Mouse (Mus musculus) left cerebral cortex, adult 8-10 months (tissue): Measurements from ENCODE around the gene Gm43552. TPM values are rescaled to one million over a fixed set of nuclear protein-coding genes. Genes with fewer than 3 reads are reported as not detected.
A peak's percentile ranks its signal among the peaks of the same experiment; 100 is the strongest.
"Not testable (repeated sequence)": the region's sequence is repeated elsewhere in the genome, so short reads cannot be mapped to it uniquely, and the experiment has no call there.

Experiments used
- DNase-seq, 2 experiments: peaks; one replicate each; pipeline ENCODE4 v3.0.0; 2022; ENCODE audit warnings: low spot score in 2 of 2
- total RNA-seq, 4 experiments: library from RNA; stranded (reverse); gene quantifications; 2 replicates each; pipeline ENCODE4 v1.2.4; 2022

Gene Gm43552
- total RNA-seq, 4 experiments from 2014 or later: 4.7 TPM; not detected in 3

GRCm38 (mm10) chr5:65491767-65492715 lies 592 bp downstream of the Gm43552 start:
- DNase-seq: peak; percentile 48 to 50

DNA sequence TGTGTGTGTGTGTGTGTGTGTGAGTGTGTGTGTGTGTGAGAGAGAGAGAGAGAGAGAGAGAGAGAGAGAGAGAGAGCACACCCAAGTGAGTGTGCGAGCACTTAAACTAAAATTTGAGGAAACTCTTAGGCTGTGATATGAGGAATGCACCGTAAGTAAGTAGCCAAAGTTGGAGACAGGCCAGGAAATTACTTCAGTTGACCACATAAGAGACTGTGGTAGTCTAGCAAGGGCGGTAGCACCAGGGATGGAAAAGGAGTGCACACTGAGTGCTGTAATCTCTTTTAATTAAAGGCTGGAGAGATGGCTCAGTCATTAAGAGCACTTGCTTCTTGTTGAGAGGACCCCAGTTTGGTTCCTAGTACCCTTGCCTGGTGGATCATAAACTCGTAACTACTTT lies 2.8 kb downstream of the Gm43552 start:
- no peak for DNase-seq

DNA sequence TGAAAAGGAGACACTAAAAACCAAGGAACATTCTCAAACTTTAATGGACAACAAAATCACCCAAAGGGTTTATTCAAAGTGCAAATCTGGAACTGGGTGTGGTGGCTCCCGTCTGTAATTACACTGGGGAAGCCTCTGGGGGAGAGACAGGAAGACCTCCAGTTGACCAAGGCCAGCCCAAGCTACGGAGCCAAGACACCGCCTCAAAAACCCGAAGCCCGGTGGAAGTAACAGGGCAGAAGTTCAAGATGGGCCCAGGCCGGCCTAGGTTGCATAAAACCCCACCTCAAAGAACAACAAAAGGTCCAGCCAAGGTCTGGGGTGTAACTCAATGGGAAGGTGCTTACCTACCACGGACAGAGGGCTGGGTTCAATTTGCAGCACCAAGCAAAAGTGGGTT lies 3.9 kb downstream of the Gm43552 start:
- DNase-seq: no peak

- no peak for DNase-seq
Measured at GRCm38 (mm10) chr5:65487381-65487780, 5.3 kb downstream of the Gm43552 start.

DNA sequence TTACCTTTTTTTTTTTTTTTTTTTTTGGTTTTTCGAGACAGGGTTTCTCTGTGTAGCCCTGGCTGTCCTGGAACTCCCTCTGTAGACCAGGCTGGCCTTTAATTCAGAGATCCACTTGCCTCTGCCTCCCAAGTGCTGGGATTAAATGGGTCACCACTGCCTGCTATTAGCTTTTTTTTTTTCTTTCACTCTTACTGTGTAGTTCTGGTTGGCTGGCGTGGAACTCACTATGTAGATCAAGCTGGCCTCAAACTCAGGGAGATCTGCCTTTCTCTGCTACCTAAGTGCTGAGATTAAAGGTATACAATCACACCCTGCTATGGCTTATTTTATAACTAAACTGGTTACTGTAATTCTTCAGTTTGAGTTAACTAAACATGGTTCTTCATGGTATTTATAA lies 6.1 kb downstream of the Gm43552 start:
- DNase-seq: no peak

- no peak for DNase-seq
Measured at GRCm38 (mm10) chr5:65482996-65483395, 9.6 kb downstream of the Gm43552 start.

DNA sequence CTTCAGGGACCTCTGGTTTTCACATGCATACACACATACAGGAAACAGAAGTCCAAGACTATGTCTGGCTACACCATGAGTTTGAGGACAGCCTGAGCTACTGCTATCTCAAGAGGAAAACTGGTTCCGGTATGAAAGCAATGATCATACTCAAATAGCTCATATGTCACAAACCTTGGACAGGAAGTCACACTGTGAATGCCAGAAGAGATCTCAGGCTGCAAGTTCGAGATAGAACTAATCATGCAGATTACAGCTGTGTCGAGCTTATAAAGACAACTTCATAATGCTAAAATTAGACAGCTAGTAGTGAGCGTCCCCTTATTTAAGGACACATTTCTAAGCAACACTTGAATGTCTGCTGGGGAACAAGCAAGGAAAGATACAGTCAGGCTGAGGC lies 12.1 kb downstream of the Gm43552 start:
- DNase-seq: no peak

GRCm38 (mm10) chr5:65479681-65480445 lies 12.8 kb downstream of the Gm43552 start:
- no peak for DNase-seq

- DNase-seq: no peak
Measured at GRCm38 (mm10) chr5:65478224-65478623, 14.4 kb downstream of the Gm43552 start.

GRCm38 (mm10) chr5:65476739-65477138 lies 15.9 kb downstream of the Gm43552 start:
- DNase-seq: not testable (repeated sequence)

- DNase-seq: no peak
Measured at GRCm38 (mm10) chr5:65475806-65476205, 16.8 kb downstream of the Gm43552 start.

DNA sequence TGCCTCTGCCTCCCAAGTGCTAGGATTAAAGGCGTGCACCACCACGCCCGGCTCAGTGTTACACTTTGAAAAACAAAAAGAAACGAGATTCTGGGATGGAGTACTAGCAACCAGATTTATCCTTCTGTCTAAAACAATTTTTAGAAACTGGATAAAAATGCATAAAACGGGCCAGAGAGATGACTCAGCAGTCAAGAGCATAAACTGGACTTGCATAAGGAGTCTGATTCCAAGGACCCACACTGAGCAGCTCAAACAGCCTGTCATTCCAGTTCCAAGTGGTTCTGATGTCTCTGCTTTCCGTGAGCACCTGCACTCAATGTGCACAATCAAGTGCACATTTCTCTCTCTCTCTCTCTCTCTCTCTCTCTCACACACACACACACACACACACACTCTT lies 22.9 kb downstream of the Gm43552 start:
- peak in 1 of 2 experiments; percentile 42 for DNase-seq

DNA sequence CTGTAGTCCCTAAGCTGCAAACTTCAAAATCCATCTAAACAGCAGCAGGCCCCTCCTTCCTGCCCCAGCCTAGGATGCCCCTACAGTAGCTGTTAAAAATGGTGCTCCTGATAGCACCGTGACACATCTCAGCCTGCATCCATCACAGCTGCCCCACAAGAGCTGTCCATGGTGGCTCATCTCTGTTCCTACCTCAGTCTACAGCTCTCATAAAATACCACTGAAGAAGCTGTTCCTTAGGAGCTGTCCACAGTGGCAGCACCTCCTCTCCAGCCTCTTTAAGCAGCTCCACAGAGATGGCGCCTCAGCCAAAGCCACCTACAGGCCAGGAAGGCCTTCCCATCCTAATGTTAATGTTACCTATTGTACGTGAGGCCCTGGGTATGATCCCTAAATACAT lies 25.7 kb downstream of the Gm43552 start:
- no peak for DNase-seq

- DNase-seq: no peak
Measured at GRCm38 (mm10) chr5:65460361-65460760, 32.3 kb downstream of the Gm43552 start.

DNA sequence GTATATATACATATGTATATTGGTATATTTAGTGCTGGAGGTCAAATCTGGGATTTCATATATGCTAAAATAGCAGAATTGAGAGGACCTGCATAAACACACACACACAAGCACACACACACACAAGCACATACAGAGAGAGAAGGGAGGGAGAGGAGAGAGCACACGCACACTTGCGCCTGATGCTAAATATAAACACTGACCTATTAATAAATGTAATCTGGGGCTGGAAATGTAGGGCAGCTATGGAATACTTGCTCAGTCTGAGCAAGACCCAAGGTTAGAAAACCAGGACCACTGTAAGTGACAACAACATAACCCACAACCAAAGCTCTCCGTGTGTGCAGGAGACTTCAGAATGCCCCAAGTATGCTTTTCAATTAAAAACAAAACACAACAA lies 33.2 kb downstream of the Gm43552 start:
- DNase-seq: no peak

- DNase-seq: peak in 1 of 2 experiments; percentile 3
Measured at GRCm38 (mm10) chr5:65457846-65458245, 34.8 kb downstream of the Gm43552 start.

DNA sequence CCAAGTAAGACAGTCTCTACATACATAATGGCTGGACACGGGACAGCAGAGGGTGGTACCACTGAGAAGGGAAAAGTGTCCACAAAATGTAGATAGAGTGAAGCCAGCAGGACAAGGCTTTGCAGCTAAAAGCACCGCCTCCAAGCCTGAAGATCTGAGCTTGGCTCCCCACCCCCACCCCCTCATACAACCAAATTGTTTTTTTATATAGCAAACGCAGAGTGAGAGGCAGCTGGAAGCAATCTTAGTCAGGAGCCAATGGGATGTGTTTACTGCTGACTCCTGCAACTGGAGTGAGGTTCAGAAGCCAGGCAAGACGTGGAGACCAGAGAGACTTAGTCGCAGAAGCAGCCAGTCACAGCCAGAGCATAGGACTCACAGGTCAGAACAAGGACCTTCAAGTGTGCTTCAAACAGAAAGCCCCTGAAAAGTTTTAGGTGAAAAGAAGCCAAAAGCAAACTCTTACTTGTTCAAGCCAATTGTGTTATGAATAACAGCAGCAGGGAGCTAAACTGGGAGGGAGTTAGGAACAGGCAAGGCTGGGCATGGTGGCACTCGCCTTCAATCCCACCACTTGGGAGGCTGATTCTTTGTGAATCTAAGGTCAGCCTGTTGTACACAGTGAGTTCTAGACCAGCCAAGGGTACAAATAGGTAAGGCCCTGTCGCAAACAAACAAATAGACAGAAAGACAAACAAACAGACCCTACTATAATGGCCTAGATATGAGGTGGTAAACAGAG lies 35.4 kb downstream of the Gm43552 start:
- peak in 1 of 2 experiments; percentile 7 for DNase-seq

GRCm38 (mm10) chr5:65454771-65455170 lies 37.9 kb downstream of the Gm43552 start:
- DNase-seq: no peak

DNA sequence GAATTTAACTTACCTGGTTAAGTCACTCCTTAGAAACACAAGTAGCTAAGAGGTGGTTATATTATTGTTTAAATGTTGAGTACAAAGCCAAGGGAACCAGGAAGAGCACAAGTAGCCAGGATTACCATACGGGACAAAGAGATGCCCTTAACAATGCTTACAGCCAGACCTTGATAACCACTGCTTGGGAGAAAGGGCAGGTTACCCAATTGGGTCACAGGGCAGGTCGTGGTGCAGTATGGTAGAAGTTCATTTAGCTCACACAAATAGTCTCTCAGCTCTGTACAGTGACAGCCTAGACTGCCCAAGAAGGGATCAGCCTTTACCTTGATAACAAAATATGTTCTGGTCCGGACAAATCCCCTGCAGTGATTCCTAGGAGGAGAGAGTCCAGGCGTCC lies 43.7 kb downstream of the Gm43552 start:
- no peak for DNase-seq

DNA sequence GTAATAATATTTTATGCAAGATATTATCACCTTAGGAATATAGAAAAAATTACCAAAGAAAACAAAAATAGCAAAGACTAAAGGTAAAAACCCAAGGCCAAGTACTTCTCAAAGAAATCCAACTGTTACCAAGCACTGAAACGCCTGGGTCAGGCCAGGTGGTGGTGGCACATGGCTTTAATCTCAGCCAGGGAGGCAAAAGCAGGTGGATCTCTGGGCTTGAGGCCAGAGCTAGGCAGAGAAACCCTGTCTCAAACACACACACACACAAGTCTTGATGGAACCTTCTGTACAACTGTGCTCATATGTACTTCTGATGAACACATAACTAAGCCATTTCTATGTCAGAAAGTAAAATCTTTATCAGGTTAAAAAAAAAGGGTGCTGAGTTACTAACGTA lies 44.8 kb downstream of the Gm43552 start:
- no peak for DNase-seq

- no peak for DNase-seq
Measured at GRCm38 (mm10) chr5:65446756-65447155, 45.9 kb downstream of the Gm43552 start.

- no peak for DNase-seq
Measured at GRCm38 (mm10) chr5:65444981-65445380, 47.7 kb downstream of the Gm43552 start.
